Mouse (Mus musculus) lung, adult 2 months (tissue): ENCODE results near the gene Vapb. TPM values are rescaled to one million over a fixed set of nuclear protein-coding genes. Genes with fewer than 3 reads are reported as not detected.

Experiments
- DNase-seq: peaks from one replicate; pipeline ENCODE4 v3.0.0; 2022
- H3K4me1 ChIP-seq: fragments of 200-500 bp; 2 replicates; pipeline ENCODE4 v1.6.1; 2011; ENCODE audit warnings: low read length; ENCODE audit not compliant: control insufficient read depth, insufficient read depth
- H3K4me3 ChIP-seq: fragments of 200-500 bp; replicated peaks from 2 replicates; pipeline ENCODE3; 2011; ENCODE audit warnings: low read depth, mild to moderate bottlenecking, control low read depth, low read length; ENCODE audit errors: extremely low read depth
- CTCF ChIP-seq: fragments of 200-500 bp; IDR thresholded peaks from 2 replicates; pipeline ENCODE4 v1.5.1; 2011; ENCODE audit warnings: mild to moderate bottlenecking, low read length, control low read depth; ENCODE audit not compliant: insufficient read depth
- POLR2A ChIP-seq: fragments of 200-500 bp; IDR thresholded peaks from 2 replicates; pipeline ENCODE4 v1.6.1; 2011; ENCODE audit warnings: low read depth, mild to moderate bottlenecking, control low read depth, low read length, borderline replicate concordance; ENCODE audit errors: extremely low read depth
- WGBS: fragments of 180-500 bp; shearing (Covaris S2); methylation state at CpG from one replicate; pipeline ENCODE4 v1.1.7; 2018; 5-methylcytosine and 5-hydroxymethylcytosine counted together
- polyA plus RNA-seq: library from polyadenylated mRNA; depleted of rRNA; stranded (reverse); fragments of >200 nt; gene quantifications from 2 replicates; pipeline ENCODE4 v1.2.3, GENCODE M21; 2012; rRNA removed

The Vapb gene
- polyA plus RNA-seq, 1 experiment = 16.8 TPM

DNA sequence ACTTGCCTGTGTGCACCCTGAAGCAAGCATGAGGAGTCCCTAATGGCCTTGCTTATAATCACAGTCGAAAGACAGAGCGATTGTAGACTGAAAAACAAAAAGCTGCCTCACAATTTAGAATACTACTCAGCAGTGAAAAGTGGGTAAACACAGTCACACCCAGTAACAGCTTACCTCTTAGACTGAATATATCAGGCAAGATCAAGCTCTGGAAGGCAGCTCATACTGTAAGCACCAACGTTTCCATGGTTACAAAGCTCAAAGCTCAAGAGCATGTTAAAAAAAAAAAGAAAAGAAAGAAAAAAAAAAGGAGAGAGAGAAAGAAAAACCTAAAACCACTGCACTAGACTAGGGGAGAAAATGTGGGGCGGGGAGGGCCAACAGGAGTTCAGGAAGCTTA is 89.0 kb downstream of the Vapb start:
- no peak for DNase-seq
- 83% methylated on average over 4 of the region's 4 CpGs for WGBS

DNA sequence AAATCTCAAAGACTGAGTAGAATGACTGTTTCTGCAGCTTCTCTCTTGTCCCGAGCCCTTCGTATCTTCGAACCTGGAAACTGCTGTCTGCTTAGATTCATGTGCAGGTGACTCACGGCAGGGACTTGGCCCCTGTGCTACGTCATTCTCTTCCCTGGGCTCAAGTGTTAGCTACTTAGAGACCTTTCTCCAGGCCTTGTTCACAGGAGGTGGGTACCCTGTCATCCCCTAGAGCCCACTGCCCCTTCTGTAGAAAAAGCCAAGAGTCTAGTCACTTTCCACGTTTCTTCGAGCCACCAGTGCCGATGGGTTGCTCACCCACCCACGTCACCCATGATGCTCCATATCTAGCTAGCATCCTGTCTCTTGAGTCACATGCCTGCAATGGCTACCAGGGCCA is 89.9 kb downstream of the Vapb start:
- WGBS = 87% methylated on average over 9 of the region's 9 CpGs
- H3K4me3 ChIP-seq = no peak overlapping the region
- no peaks in the 10 kb centered on the region for H3K4me1 ChIP-seq
- TF ChIP-seq CTCF = no peak
- no peak for TF ChIP-seq POLR2A
- DNase-seq = no peak

More for the DNA sequence above, 89.0 kb downstream of the Vapb start:
- TF ChIP-seq CTCF (no peak), POLR2A (no peak)
- Histone ChIP-seq H3K4me3 (no peak overlapping the region), H3K4me1 (no peaks in the 10 kb centered on the region)

GRCm38 (mm10) chr2:173828134-173828533 is 90.8 kb downstream of the Vapb start:
- 81% methylated on average over 6 of the region's 6 CpGs for WGBS

GRCm38 (mm10) chr2:173832828-173833492 is 95.6 kb downstream of the Vapb start:
- WGBS = 68% methylated on average over 7 of the region's 7 CpGs
- DNase-seq = no peak
- H3K4me1 ChIP-seq = no peaks in the 10 kb centered on the region
- TF ChIP-seq CTCF (no peak), POLR2A (no peak)
- H3K4me3 ChIP-seq = no peak overlapping the region

More at GRCm38 (mm10) chr2:173828134-173828533, 90.8 kb downstream of the Vapb start:
- Histone ChIP-seq H3K4me3 (no peak overlapping the region), H3K4me1 (no peaks in the 10 kb centered on the region)
- DNase-seq = no peak
- TF ChIP-seq CTCF (no peak), POLR2A (no peak)

Other genes starting within 250 kb of the Vapb start
- not detected in 2 replicates for gene 1700021F07Rik, start 214.9 kb upstream of the Vapb start, polyA plus RNA-seq
- not detected in 2 replicates for gene Ankrd60, start 159.1 kb upstream of the Vapb start, polyA plus RNA-seq
- gene Rab22a, start 77.8 kb upstream of the Vapb start, polyA plus RNA-seq = 27.3 and 51.1 TPM in 2 replicates
- not detected in 2 replicates for gene 1700010B08Rik, start 18.1 kb upstream of the Vapb start, polyA plus RNA-seq